Mouse (Mus musculus): ENCODE data around the gene Rbks. TPM values are rescaled to one million over a fixed set of nuclear protein-coding genes. Genes with fewer than 3 reads are reported as not detected.
A peak's percentile ranks its signal among the peaks of the same experiment; 100 is the strongest.
"Not testable (repeated sequence)": the region's sequence is repeated elsewhere in the genome, so short reads cannot be mapped to it uniquely, and the experiment has no call there.

The Rbks gene
- polyA plus RNA-seq, 1 experiment = 3.1 TPM

DNA sequence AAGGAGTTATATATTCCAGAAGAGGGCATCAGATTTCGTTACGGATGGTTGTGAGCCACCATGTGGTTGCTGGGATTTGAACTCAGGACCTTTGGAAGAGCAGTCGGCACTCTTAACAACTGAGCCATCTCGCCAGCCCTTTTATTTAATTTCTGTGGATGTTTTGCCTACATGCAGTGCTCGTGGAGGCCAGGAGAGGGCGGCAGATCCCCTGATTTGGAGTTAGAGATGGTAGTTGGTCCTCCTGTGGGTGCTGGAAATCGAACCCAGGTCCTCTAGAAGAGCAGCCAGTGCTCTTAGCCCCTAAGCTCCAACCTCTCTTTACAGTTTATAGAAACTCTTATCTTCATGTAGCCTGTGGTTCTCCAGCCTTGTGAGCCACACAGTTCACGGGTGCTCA lies 108.8 kb downstream of the Rbks start:
- DNase-seq (ENCODE audit: extremely low spot score in 1 of 2, low spot score in 1 of 2) = not testable (repeated sequence)

DNA sequence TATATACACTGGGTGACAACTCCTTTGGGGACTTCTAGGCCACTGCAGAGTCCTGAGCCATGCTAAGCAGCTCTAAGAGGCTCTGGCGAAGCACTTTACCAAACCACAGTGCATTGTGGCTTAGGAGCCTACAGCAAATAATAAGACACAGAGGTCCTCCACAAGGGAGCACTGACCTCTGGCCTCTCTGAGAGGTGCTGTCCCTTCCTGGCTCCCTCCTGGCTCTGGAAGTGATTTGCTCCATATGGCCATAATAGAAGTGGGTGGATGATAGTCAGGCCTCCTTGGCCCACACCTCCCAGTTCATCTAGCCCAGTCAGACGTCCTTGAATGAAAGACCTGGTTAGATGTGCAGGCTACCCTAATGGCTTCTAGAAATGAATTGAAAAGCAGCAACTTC lies 109.4 kb downstream of the Rbks start:
- DNase-seq (ENCODE audit: extremely low spot score in 1 of 2, low spot score in 1 of 2) = no peak

- no peak for DNase-seq (ENCODE audit: extremely low spot score in 1 of 2, low spot score in 1 of 2)
Observed at GRCm38 (mm10) chr5:31585526-31585925, 111.9 kb downstream of the Rbks start.

DNA sequence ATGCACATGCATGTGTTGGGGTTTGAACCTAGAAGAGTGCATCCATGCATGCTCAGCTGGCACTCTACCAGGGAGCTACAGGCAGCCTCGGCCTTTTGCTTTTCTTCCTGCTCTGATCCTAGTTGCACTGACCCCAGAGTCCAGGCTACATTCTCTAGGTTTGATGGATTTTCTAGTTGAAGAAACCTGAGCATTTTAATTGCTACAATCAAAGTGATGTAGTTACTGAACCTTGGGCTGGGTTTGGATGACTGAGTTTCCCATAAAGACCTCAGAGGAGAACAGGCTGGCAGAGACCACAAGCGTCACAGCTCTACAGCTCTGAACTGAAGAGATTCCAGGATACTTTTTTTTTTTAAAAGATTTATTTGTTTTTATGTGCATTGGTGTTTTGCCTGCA lies 114.2 kb downstream of the Rbks start:
- DNase-seq (ENCODE audit: extremely low spot score in 1 of 2, low spot score in 1 of 2) = no peak

GRCm38 (mm10) chr5:31581932-31582331 lies 115.5 kb downstream of the Rbks start:
- DNase-seq (ENCODE audit: extremely low spot score in 1 of 2, low spot score in 1 of 2) = no peak

GRCm38 (mm10) chr5:31581263-31581662 lies 116.2 kb downstream of the Rbks start:
- DNase-seq (ENCODE audit: extremely low spot score in 1 of 2, low spot score in 1 of 2) = no peak

DNA sequence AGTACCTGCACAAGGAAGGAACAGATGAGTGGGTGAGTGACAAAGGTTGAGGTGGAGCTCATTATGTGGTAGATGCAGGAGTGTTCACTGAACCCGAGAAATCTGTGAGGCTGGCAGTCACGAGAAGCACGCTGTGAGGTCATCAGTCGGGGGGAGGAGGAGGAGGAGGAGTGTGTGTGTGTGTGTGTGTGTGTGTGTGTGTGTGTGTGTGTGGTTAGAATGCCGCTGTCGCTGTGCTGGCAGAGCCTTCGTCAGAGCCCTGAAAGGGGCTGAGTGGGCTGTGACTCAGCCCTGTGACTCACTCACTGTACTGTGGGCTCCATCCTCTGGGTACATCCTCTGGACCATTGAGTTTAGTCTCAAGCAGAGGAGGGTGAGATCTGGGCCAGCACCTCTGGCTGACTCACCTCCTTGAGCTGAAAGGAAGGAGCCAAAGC lies 120.9 kb downstream of the Rbks start:
- peak; percentile 71 to 82 for DNase-seq (ENCODE audit: extremely low spot score in 1 of 2, low spot score in 1 of 2)

Other genes with a start within 250 kb of the Rbks start
- gene Zfp512, start 245.2 kb downstream of the Rbks start, polyA plus RNA-seq (2012; rRNA removed) = 46.1 and 51.9 TPM in 2 replicates
- gene 4930548H24Rik, start 211.9 kb downstream of the Rbks start, polyA plus RNA-seq (2012; rRNA removed) = not detected in 2 replicates
- 22.0 and 26.7 TPM in 2 replicates for gene Gpn1, start 202.9 kb downstream of the Rbks start, polyA plus RNA-seq (2012; rRNA removed)
- gene Slc4a1ap, start 170.6 kb downstream of the Rbks start, polyA plus RNA-seq (2012; rRNA removed) = 25.6 and 28.7 TPM in 2 replicates
- gene Supt7l, start 169.8 kb downstream of the Rbks start, polyA plus RNA-seq (2012; rRNA removed) = 15.0 and 15.8 TPM in 2 replicates
- 97.5 and 98.3 TPM in 2 replicates for gene Mrpl33, start 100.7 kb downstream of the Rbks start, polyA plus RNA-seq (2012; rRNA removed)
- gene Babam2, start 57 bp upstream of the Rbks start, polyA plus RNA-seq (2012; rRNA removed) = 44.9 and 45.2 TPM in 2 replicates